Mouse (Mus musculus): ENCODE measurements around the gene Klc1. TPM values are rescaled to one million over a fixed set of nuclear protein-coding genes. Genes with fewer than 3 reads are reported as not detected.
"Not testable (repeated sequence)": the region's sequence is repeated elsewhere in the genome, so short reads cannot be mapped to it uniquely, and the experiment has no call there.

Gene Klc1
- total RNA-seq (2021) = 100 to 1,000 TPM; 128 to 142 TPM
- long read RNA-seq, experiment 1, transcript Klc1-204 (16 exons, 2,268 nt) = major isoform, 7 of 86 reads
- long read RNA-seq, experiment 1, transcript Klc1-201 (16 exons, 2,504 nt) = major isoform, 7 of 86 reads
- long read RNA-seq, experiment 1, partial matches to known transcripts = 12 of 86 reads
- long read RNA-seq, experiment 1, other reads (novel, unspliced or antisense) = 54 of 86 reads
- long read RNA-seq, experiment 2, transcript Klc1-204 (16 exons, 2,268 nt) = minor isoform, 10 of 215 reads
- long read RNA-seq, experiment 2, transcript Klc1-209 (2 exons, 968 nt) = minor isoform, 7 of 215 reads
- long read RNA-seq, experiment 2, transcript Klc1-201 (16 exons, 2,504 nt) = major isoform, 18 of 215 reads
- long read RNA-seq, experiment 2, partial matches to known transcripts = 19 of 215 reads
- long read RNA-seq, experiment 2, other reads (novel, unspliced or antisense) = 156 of 215 reads

DNA sequence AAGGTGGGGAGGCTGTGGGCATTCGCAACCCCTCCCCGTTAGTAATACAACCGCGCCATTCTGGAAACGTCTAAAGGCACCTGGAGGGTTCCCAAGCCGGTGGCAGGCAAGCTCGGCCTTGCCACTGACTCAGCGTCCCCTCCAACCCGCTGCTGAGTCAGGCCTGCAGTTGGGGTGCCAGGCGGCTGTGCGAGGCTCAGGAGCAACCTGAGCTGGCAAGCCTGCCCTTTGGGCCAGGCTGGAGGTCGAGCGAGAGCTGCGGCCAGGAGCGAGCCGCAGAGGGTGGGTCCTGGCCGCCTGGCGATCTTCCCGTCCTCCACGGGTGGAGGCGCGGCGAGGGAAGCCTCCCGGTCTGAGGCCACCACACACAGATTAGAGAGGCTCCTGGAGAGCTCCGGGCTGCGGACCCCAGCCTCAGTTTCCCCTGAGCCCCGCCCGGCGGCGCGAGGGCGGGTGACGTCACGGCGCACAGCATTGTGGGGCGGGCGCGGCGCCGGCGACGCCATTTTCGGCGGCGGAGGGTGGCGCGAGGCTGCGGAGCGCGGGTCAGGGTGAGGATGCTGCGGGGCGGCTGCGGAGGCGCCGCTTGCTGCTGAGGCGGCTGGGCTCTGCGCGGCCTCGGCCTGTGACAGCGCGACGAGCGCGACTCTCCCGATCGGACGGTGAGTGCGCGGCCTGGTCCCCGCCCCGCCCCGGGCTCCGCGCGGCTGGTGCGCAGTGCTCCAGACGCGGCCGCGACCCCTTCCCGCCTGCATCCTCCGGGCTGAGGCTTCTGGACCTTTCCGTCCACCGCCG lies at the start of gene Klc1:
Gene Klc1 (plus strand): TSS at position 469 of the 795 bp plus-strand sequence.
- peak; percentile 42 to 52 for DNase-seq (ENCODE audit: low spot score in 2 of 2)

DNA sequence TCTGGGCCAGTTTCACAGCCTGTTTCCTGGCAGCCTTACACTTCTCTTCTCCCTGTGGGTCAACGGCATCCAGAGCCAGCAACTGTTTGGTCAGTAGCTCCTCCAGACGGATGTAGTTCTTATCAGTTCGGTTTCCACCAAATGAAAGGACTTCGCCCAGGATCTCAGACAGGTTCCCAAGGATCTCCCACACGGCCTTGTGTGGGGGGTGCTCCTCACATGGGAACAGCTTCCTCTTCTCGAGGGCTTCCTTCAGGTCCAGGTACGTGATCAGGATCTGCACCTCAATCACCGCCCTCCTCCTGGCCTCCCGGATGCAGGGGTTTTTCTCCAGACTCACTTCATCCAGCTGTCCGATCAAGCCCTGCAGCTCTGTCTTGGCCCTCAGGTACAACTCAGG lies 48.6 kb upstream of the Klc1 start:
- DNase-seq (ENCODE audit: low spot score in 2 of 2) = no peak

DNA sequence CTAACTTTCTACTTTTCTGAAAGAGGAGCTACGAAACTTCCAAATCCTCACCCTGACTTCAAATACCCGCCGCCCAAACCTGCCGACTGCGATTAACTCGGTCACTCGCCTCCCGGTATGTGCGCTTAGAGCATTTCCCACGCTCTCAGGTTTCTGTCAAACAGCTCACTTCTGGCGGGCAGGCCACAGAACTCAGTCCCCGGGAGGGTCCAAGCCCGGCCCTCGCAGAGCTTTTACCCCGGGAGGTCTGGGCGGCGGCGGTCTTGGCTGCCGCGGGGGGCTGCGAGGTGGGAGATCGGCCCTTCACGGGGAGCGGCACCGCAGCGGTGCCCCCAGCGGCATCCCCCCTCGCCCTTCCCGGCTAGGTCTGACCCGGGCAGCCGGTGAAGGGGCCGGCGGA lies 46.2 kb upstream of the Klc1 start:
- DNase-seq (ENCODE audit: low spot score in 2 of 2) = no peak

DNA sequence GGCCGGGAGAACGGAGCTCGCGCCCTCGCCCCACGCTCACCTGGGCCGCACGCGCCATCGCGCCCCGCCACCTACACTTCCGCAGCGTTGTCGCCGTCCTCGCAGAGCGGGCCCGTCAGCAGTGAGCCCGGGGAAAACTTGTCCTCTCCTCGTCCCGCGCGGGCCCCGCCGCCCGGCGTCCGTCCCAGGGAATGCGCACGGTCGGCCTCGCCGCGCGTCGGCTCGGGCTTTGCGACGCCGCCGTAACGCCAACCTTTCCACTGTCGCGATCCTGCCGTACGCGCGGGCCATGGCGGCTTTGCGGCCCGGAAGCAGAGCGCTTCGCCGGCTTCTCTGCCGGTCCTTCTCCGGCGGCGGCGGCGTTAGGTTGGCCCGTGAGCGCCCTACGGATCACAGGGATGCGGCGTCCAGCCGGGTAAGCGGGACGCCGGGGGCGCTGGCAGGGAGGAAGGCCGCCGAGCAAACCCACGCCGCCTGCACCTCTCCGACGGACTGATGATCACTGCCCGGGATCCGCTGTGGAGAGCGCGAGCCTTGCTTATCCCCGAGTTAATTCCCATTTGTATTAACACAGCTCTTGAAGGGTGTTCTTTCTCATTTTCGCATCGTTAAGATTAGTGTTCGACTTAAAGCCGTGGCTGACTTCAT lies 45.5 kb upstream of the Klc1 start, which contains the start of the genes Bag5 and Apopt1:
Gene Bag5 (minus strand): TSS at position 254 of the 648 bp plus-strand sequence.
Gene Apopt1 (plus strand): TSS at position 258 of the 648 bp plus-strand sequence.
- peak; percentile 74 to 83 for DNase-seq (ENCODE audit: low spot score in 2 of 2)

DNA sequence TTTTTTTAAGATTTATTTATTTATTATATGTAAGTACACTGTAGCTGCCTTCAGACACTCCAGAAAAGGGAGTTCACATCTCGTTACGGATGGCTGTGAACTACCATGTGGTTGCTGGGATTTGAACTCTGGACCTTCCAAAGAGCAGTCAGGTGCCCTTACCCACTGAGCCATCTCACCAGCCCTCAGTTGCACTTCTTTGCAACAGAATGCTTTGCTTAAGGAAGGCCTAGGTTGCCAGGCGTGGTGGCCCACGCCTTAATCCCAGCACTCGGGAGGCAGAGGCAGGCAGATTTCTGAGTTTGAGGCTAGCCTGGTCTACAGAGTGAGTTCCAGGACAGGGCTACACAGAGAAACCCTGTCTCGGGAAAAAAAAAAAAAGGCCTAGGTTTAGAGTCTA lies 44.8 kb upstream of the Klc1 start:
- DNase-seq (ENCODE audit: low spot score in 2 of 2) = not testable (repeated sequence)

DNA sequence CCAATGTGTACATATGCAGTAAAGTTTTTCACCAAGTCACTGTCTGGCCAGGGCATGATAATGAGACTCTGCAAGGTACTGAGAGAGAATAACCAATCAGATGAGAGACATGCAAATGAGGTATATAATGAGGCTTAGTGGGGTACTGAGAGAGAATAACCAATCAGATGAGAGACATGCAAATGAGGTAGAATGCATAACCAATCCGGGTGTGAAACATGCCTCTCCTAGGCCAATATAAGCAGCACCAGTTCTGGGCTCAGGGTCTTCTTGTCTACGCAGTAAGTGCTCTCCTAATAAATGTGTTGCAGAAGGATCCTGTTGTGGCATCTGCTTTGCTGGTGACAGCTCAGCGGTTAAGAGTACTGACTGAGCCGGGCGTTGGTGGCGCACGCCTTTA lies 42.1 kb upstream of the Klc1 start:
- no peak for DNase-seq (ENCODE audit: low spot score in 2 of 2)

DNA sequence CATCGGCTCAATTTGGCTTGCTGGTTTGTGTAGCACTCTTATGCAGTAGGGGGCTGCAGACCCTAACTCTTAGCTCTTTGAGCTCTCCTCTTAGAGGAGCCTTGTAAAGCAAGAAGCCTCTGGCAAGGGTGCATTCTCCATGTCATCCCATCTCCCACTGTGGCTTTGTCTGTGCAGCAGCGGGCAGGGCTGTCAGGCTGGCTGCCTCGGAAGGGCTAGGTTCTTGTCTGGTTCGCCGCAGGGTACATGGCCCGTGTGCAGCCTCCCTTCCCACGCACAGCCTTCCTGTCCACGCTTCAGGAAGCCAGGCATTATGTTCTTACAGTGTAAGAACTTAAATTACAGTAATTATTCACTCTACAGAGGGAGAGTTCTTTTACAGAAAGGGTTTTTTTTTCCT lies 40.0 kb upstream of the Klc1 start:
- DNase-seq (ENCODE audit: low spot score in 2 of 2) = no peak

DNA sequence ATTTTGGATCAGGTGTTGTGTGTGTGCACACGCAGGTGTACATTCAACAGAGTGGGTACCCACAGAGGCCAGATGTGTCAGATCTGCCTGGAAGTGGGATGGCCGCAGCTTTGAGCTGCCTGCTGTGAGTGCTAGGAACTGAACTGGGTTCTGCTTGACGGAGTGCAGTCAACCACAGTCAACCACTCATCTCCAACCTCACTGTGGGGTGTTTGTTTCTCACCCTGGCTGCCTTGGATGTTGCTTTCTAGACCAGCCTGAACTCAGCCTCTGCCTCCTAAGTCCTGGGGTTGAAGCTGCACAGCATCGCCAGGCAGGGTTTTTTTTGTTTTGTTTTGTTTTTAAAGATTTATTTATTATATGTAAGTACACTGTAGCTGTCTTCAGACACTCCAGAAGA lies 38.4 kb upstream of the Klc1 start:
- no peak for DNase-seq (ENCODE audit: low spot score in 2 of 2)

DNA sequence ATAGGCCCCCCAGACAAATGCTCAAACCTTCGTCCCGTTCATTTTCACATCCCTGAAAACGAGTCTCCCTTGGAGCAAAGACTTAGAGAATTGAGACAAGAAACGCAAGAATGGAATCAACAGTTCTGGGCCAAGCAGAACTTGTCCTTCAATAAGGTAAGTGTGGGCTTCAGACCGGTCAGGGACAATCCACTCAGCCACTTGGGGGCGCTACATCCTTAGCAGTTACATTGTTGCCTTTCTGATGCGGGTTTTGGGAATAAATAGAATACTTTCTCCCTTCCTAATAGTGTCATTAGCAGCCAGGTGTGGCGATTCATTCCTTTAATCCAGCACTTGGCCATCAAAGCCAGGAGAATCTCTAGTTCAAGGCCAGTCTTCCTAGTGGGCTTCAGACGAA lies 36.0 kb upstream of the Klc1 start:
- DNase-seq (ENCODE audit: low spot score in 2 of 2) = no peak

DNA sequence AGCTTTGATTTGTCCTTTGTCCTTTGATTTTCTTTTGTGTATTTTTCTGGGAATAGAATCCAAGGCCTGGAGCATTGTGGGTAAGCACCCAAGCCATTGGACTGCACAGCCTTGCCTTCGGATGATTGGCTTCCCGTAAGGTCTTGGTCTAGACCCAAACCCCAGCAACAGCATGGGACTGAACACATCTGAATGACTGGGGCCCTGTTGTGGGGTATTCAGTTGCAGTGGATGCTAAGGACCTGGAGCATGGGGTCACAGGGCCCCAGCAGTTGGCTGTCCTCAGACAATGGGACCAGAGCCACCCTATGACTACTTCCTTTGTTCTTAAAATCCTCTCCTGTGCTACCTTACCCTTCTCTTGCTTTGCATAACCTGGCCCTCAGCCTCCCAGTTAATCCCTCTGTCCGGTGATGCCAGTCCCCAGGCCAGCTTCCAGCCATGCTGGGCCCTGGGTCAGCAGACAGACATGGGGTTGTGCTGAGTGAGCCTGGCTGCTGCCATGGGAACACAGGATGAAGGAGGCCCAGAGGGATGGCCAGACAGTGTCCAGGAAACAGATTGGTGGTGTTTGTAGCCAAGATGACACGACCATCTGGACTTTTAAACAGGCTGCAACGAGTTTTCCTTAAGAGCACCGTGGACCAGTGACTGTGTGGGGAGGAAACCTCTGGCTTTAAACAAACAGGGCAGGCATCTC lies 33.9 kb upstream of the Klc1 start:
- no peak for DNase-seq (ENCODE audit: low spot score in 2 of 2)

DNA sequence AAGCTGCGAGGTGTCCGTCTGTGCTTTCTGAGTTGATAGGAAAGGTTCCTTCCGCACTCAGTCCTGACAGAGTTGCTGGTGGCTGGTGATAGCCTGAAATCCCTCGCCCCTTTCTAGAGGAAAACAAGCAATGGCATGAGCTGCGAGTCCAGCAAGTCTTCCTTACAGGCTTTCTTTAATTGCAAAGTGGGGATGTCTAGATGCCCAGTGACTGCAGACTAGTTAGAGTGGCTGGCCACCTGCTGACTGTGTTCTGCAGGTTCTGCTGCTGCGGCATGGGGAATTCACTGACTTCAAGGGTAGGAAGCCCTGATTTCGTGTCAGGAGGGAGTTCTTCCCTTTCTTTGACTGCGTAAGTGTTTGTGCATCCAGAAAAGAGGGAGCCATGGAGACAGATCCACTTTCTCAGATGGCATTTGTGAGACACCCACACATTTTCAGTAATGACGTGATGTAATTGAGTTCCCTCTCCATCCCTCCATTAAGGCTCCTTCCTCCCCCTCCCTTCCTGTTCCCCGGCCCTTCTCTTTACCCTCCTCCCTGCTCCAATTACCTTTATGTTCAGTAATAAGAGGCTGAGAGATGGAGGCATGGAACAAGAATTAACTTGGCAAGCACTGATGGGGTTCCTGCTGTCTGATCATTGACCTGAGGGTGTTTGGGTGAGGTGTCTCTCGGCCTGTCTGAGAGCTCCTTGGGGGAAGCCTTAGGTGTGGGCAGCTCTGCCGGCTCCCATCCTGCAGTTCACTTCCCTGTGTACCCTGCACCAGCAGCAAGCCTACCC lies 33.1 kb upstream of the Klc1 start:
- DNase-seq (ENCODE audit: low spot score in 2 of 2) = no peak

DNA sequence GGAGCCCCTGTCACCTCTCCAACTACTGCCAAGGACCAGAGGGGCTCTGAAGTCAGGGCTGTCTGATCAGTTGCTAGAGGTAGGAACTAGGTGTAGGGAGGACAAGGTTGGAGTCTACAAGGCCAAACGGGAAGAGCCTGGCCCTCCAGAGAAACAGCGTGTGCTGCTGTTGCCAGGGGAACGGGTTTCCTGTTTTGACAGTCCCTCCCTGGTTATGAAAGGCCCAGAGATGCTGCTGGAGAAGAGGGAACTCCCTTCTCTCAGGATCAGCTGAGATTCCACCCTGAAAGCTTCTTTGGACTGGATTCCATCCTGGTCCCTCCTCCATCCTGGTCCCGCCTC lies 32.6 kb upstream of the Klc1 start:
- no peak for DNase-seq (ENCODE audit: low spot score in 2 of 2)

DNA sequence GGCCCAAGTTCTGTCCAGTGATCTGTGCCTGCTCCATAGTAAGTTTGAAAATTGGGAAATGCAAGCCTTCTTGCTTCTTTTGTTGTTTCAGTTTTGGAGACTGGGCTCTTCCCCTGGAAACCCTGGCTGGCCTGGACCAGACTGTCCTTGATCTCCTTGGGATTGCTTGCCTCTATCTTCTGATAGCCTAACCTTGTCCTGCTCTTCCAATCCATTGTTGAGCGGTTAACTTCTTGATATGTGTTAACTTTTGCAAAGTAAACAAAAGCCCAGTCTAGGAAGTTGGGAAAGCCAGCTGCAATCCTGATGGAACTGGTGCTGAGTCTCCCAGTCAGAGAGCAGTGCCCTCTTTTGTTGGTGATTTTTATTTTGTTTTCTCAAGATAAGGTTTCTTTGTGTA lies 30.7 kb upstream of the Klc1 start:
- DNase-seq (ENCODE audit: low spot score in 2 of 2) = no peak

DNA sequence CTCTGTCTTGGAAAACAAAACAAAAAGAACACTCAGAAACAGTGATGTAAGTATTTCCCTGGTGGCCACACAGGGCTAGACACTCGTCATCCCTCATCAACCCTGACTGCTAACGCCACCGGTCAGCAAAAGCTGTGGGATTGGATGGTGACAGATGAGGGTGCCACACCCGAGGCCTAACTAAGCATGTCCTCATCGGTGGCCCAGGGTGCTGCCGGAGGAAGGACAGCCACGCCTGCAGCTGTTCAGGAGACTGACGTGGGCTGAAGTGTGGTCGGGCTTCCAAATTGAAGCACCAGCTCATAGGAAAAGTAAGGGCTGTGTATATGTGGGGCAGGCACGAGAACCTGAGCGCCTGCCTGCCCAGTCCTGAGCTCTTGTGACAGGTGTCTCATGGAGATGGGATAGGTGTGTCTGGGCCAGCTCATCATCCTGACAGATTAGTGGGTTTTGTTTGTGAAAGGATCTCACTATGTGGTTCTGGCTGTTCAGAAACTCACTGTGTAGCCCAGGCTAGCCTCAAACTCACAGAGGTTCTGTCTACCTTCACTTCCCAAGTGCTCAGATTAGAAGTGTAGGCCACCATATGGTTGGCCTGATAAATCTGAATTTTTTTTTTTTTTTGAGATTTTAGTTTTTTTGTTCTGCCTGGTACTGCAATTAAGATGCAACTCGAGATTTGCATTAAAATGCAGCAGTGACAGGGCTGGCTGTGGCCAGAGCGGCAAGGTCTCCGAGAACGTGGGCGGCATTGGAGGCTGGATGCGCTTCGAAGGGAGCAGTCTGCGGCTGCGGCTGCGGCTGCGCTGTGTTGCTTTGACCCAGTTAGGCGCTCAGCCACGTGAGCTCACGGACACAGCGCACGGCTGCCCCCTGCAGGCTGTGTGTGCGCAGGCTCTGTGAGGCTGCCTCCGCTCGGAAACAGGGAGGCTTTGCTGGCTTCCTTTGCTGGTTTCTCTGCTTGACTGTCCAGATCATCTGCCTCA lies 26.5 kb upstream of the Klc1 start:
- peak; percentile 65 to 77 for DNase-seq (ENCODE audit: low spot score in 2 of 2)

DNA sequence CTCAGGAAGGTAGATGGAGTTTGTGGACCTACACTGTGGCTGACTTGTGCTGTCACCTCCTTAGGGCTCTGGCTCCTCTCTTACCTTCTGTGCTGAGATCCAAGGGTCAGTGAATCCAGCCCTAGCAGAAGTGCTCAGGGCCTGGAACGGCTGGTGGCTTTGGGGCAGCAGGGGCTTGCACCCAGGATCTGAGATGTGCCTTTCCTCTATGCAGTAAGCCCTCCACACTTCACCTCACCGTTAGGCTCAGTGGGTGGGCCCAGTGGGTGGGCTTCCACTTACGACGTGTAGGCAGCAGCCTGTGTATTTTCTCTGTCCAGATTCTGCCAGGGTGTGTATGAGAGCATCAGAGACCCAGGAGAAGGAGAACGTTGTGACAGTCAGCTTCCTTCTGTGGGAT lies 25.7 kb upstream of the Klc1 start:
- DNase-seq (ENCODE audit: low spot score in 2 of 2) = no peak

DNA sequence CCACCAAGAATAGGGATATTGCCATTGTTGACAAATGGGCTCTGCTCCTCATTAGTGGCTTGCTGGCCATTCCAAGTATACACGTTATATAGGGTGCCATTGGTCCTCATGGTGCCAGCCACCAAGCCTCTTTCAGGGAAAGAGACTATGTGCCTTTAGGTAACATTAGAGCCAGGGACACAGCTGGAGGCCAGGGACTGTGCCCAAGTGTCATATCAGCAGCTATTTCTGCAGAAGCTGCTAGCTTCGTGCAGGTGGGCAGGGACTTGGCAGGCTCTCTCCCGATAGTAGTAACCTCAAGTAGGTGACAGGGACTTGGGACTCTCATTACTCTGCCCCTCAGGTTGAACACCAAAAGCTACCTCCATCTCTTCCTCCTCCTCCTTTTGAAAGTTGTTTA lies 23.7 kb upstream of the Klc1 start:
- DNase-seq (ENCODE audit: low spot score in 2 of 2) = no peak

DNA sequence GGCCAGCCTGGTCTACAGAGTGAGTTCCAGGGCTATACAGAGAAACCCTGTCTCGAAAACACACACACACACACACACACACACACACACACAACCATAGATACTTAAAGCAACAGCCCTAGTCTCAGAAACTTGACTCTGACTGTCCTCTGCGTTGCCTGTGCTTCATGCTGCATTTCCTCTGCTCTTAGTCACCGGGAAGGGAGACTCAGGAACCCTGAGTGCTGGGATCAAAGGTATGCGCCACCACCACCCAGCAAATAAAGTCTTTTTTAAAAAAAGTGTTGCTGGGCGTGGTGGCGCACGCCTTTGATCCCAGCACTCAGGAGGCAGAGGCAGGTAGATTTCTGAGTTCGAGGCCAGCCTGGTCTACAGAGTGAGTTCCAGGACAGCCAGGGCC lies 22.0 kb upstream of the Klc1 start:
- DNase-seq (ENCODE audit: low spot score in 2 of 2) = not testable (repeated sequence)

DNA sequence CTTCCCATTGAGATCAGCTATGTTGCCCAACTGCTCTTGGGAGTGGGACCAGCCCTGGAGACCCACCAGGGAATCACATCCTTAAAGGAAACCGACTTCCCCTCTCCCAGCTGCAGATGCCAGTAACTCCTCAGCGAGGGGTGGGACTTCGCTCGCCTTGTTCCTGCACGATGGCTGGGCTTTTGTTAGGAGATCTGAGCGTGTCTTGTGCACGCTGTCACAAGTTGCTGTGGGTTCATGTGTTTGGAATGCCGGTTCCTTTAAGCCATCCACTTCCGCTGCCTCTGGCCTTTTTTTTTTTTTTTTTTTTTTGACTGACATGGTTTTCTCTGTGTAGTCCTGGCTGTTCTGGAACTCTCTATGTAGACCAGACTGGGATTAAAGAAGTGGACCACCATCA lies 21.3 kb upstream of the Klc1 start:
- DNase-seq (ENCODE audit: low spot score in 2 of 2) = no peak

DNA sequence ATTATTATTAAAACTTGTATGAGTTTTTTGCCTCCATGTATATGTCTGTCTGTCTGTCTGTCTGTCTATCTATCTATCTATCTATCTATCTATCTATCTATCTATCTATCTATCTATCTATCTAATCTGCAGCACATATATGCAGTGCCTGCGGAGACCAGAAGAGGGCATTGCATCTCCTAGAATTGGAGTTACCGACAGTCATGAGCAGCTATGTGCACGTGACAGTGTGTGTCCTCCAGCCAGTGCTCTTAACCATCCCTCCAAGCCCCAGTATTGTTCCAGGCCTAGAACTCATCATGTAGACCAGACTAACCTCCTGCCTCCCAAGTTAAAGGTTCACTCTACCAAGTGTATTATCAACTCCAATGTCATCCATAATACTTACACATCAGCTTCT lies 19.9 kb upstream of the Klc1 start:
- no peak for DNase-seq (ENCODE audit: low spot score in 2 of 2)

Data from adrenal gland, postnatal 4 days (tissue).